Mouse (Mus musculus) telencephalon, adult 2 months (tissue): ENCODE results near the gene Bzw1.
A peak's percentile ranks its signal among the peaks of the same experiment; 100 is the strongest.

Experiments
- DNase-seq: peaks from one replicate; pipeline ENCODE4 v3.0.0-alpha.2; 2011; ENCODE audit warnings: low read depth, low spot score

Gene Bzw1

DNA sequence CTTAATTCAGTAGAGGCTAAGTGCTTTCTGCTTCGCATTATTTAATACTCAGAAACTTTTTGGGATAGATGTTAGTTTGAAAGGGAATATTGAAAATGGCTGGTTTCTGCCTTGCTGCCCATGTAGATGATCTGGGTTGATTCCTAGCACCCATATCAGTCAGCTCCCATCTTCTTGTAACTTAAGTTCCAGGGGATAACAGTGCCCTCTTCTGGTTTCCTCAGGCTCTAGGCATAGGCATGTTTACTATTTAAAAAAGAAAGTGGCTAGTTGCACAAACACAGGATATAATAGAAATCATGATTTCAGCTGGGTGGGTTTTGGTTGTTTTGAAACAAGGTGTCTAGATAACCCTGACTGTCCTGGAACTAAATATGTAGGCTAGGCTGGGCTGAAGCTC, 3.5 kb downstream of the Bzw1 start:
- no peak for DNase-seq

GRCm38 (mm10) chr1:58397731-58398130, 5.0 kb downstream of the Bzw1 start:
- no peak for DNase-seq

DNA sequence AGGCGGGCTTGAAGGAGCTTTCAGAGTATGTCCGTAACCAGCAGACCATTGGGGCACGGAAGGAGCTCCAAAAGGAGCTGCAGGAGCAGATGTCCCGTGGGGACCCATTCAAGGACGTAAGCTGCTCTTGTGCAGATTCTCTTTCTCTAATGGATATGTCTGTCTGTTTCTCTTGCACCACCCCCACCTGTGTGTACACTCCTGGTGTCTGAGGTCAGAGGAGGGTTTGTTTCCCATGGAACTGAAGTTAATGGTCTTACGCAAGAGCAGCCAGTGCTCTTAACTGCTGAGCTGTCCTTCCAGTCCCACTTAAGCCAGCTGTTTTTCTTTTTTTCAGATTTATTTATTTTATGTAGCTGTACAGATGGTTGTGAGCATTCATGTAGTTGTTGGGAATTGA, 8.7 kb downstream of the Bzw1 start:
- DNase-seq = no peak

DNA sequence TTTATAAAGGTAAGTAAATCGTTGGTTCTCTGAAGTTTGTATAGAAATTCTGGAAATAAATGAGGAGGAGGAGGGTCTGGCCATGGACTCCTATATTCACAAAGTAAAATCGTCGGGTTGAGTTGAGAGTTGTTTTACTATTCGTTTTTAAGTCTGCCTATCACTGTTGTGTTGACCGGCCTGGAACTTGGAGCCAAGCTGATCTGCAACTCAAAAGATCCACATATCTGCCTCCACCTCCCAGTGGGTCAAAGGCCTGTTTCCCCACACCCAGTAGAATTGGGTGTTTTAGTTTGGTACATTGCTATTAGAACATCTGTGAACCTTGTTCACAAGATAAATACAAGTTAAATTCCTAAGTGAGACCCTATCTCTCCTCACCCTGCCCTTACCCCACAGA, 11.0 kb downstream of the Bzw1 start:
- no peak for DNase-seq

GRCm38 (mm10) chr1:58407321-58407720, 14.6 kb downstream of the Bzw1 start:
- no peak for DNase-seq

DNA sequence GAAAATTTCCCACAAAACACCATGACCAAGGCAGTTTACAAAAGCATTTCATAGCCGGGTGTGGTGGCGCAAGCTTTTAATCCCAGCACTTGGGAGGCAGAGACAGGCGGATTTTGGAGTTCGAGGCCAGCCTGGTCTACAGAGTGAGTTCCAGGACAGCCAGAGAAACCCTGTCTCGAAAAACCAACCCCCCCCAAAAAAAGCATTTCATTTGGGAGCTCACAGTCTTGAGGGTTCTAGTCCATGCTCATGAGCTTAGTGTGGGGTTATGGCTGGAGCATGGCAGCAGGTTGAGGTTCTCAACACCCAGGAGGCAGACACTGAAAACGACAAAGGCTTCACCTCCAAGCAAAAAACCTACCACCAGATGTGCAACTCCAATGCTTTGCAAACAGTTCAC, 15.4 kb downstream of the Bzw1 start:
- no peak for DNase-seq

DNA sequence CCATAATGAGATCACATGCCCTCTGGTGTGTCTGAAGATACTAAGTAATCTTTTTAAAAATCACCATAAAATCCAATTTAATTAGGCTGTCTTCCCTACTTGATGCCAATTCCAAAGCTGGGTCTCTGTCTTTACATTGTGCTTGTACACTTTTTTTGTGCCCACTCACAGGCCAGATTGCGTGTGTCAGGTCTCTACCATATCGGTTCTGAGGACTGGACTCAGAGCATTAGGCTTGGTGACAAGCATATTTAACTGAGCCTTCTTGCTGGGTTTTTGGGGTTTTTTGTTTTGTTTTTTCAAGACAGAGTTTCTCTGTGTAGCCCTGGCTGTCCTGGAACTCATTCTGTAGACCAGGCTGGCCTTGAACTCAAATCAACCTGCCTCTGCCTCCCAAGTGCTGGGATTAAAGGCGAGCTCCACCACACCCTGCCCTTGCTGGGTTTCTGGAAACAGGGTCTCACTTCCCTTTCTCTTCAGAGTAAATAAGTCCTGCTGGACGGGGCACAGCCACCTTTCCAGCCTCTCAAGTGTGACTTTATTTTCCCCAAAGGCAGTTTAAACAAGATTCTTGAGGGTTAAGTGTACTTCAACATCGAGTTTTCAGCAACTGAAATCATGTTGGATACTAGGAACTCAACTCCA, 17.0 kb downstream of the Bzw1 start:
- DNase-seq = no peak

DNA sequence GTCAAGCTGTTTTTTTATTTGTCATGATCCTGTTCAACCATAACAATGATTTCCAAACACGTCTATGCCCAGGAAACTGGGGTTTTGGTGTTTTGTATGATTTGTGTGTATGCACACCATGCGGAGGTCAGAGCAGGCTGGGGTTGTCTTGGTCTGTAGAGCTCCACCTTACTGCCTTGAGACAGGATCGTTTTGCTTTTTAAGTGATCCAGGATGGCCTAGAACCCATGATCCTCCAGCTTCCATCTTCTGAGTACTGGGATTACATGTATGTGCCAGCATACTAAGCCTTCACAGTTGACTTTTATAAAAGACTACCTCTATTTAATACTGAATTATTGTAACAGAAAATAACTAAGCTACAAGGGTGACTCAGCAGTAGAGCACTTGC, 17.5 kb downstream of the Bzw1 start:
- DNase-seq = no peak

DNA sequence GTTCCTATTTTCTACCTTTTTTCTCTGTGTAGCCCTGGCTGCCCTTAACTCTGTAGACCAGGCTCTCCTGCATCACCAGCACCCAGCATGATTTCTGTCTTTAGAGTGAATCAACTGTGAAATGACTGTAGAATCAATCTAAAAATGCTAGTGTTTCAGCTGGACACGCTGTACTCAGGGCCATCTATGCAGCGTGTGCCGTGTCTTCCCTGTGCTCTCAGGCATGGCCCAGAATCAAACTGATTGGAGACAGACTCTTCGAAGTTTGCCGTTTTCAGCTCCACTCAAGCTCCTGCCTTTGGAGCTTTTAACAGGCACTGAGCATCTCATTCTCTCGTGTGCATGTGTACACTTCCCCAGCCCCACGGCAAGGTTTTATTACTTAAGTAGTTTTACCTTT, 18.1 kb downstream of the Bzw1 start:
- no peak for DNase-seq

DNA sequence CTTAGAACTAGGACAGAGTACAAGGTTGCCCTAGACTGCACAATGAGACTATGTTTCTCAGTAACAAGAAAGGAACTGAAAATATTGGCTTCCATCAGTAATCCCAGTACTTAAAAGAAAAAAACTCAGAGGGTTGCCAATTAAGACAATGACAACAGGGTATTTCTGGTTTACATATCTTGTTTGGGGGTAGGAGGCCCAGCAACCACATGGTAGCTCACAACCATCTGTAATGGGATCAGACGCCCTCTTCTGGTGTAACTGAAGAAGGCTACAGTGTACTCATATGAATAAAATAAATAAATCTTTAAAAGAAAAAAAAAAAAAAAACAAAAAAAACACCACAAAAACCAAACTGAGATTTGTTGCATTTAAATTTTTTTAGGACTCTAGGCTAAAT, 22.7 kb downstream of the Bzw1 start:
- DNase-seq = no peak

- DNase-seq = no peak
These were observed 23.4 kb downstream of the Bzw1 start for GRCm38 (mm10) chr1:58416048-58416447.

- DNase-seq = no peak
These were observed 27.3 kb downstream of the Bzw1 start for GRCm38 (mm10) chr1:58420032-58420431.

DNA sequence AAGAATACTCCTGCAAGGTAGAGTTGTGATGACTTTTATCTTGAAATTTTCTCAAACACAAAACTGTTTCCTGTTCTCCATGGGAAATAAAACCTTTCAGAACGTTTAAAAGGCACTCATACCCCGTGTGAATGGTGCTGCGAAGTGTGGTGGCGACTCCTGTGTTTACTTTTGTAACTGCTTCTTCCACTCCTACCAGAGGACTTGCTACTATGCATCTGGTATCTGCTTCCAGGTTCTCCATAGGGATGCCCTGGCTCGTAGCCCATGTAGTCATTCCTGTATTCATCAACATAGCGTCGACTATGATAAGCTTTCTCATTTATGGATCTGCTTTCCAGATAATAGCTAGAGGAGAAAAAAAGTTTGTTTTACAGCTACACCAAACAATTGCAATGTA, 28.3 kb downstream of the Bzw1 start:
- no peak for DNase-seq

DNA sequence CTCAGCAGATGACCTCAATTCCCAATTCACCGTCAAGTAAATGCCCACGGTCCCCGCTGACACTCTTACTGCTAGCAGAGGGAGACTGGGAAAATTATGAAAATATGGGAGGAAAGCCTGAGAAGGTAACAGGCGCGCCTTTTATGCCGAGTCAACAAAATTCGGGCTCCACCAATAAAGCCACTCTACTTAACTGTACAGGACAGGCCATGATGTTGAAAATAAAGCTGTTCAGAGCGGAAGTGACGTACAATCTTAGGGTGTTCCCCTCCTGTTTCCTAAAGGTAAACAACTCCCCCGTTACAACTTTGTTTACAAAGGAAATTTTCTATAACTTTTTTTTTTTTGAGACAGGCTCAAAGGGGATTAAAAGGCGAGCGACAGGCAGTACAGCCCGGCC, 30.2 kb downstream of the Bzw1 start:
- no peak for DNase-seq

- DNase-seq = peak; percentile 68
These were observed 30.9 kb downstream of the Bzw1 start, which contains the start of gene Clk1 for GRCm38 (mm10) chr1:58423371-58424248. Clk1 (minus strand) TSS chr1:58424066.

DNA sequence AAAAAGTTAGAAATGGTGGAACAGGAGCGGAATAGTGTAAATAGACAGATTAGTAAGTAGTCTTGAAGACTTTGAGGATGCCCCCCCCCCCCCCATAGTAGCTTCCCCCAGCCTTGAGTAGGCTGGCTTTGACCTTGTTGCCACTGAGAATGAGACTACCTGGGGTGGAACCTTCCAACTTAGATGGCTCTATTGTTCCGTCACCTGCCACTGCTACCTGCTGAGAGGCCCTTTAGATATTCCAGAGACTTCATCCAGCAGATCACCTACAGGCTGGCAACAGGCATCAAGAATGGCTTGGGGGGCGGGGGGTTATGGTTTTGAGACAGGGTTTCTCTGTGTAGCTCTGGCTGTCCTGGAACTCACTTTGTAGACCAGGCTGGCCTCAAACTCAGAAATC, 31.9 kb downstream of the Bzw1 start:
- no peak for DNase-seq

- DNase-seq = no peak
These were observed 52.0 kb downstream of the Bzw1 start for GRCm38 (mm10) chr1:58444691-58445090.

DNA sequence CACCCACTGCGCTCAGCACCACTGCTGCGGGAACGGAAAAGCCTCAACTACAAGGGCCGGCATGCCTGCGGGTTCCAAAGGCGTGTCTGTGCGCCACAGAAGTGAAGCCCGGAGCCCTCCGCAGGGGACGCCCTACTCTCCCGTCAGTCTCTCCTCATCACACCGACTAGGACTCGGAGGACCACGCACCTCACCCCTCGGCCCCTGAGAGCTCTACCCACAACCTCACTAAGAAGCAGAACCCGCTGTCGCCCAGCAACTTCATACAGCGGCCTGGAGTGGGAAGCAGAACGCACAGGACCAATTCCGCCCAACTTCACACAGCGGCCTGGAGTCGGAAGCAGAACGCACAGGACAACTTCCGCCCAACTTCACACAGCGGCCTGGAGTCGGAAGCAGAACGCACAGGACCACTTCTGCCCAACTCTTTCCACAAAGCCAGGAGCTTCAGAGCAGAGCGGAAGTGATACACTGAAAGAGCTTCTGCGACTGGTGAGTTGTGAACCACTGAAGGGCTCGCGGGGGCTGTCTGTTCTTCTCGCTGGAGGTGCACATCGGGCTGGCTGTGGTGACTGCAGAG, 52.5 kb downstream of the Bzw1 start, which contains the start of the genes Nif3l1 and Ppil3:
Gene Nif3l1 (plus strand): TSS at position 9 of the 580 bp plus-strand sequence.
Gene Ppil3 (minus strand): TSS at position 344 of the 580 bp plus-strand sequence.
- peak; percentile 98 for DNase-seq

DNA sequence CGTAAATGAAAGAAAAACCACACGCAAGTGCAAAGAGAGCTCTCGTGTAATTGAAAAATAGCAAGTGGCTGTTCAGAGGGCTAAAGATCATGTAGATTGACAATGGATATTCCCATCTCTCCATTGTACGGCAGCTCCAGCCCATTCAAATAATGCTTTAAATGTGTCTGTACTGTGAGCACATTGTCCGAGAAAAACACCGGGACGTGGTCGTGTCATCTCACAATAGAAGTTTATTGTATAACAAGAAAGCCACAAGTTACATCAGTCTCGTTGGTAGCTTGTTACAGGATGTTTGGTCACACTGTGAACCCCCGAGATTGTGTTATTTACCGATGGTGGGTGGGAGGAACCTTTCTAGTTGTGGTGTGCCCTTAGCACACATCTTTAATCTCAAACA, 53.2 kb downstream of the Bzw1 start:
- DNase-seq = no peak

- no peak for DNase-seq
These were observed 55.1 kb downstream of the Bzw1 start for GRCm38 (mm10) chr1:58447766-58448165.

DNA sequence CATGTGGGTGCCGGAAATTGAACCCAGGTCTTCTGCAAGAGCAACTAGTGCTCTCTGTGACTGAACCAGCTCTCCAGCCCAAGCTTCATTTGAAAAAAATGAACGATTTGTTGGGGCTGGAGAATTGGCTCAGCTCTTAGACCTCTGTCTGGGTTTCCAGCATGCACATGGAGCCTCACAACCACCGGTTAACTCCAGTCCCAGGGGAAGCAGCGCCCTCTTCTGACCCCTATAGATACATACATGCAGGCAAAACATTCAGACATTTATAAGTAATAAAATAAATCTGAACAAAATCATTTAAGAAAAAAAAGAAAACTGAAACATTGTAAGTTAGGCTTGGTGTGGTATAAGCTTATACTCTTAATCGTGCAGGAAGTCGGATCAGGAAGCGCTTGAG, 55.7 kb downstream of the Bzw1 start:
- no peak for DNase-seq

GRCm38 (mm10) chr1:58454316-58454715, 61.6 kb downstream of the Bzw1 start:
- no peak for DNase-seq
